Mouse (Mus musculus) cerebellum, adult 2 months (tissue): Measurements from ENCODE around the gene Msi2. TPM values are rescaled to one million over a fixed set of nuclear protein-coding genes. Genes with fewer than 3 reads are reported as not detected.

Source experiments
- DNase-seq, 2 experiments: peaks; one replicate each; pipeline ENCODE4 v3.0.0; 2021
- H3K27ac ChIP-seq: fragments of 200-500 bp; 2 replicates; pipeline ENCODE4 v1.5.1; 2012; ENCODE audit warnings: low read length, control low read depth, inconsistent platforms; ENCODE audit not compliant: insufficient read depth
- H3K27me3 ChIP-seq: fragments of 200-500 bp; 2 replicates; pipeline ENCODE4 v1.6.1; 2012; ENCODE audit warnings: inconsistent platforms, mild to moderate bottlenecking, low read length, moderate library complexity; ENCODE audit not compliant: control insufficient read depth, insufficient read depth
- H3K4me1 ChIP-seq: fragments of 200-500 bp; 2 replicates; pipeline ENCODE4 v1.6.1; 2011; ENCODE audit warnings: low read length; ENCODE audit not compliant: control insufficient read depth, insufficient read depth
- H3K4me3 ChIP-seq: fragments of 200-500 bp; replicated peaks from 2 replicates; pipeline ENCODE3; 2011; ENCODE audit warnings: mild to moderate bottlenecking, low read depth, low read length, control low read depth; ENCODE audit not compliant: insufficient read depth
- CTCF ChIP-seq: fragments of 200-500 bp; IDR thresholded peaks from 2 replicates; pipeline ENCODE4 v1.5.1; 2011; ENCODE audit warnings: low read depth, mild to moderate bottlenecking, control low read depth, low read length, moderate library complexity, borderline replicate concordance; ENCODE audit not compliant: insufficient read depth
- POLR2A ChIP-seq: fragments of 200-500 bp; IDR thresholded peaks from 2 replicates; pipeline ENCODE4 v1.6.1; 2011; ENCODE audit warnings: low read length, control low read depth, borderline replicate concordance; ENCODE audit not compliant: insufficient read depth
- WGBS: fragments of 180-500 bp; shearing (Covaris S2); methylation state at CpG from one replicate; pipeline ENCODE4 v1.1.7; 2018; 5-methylcytosine and 5-hydroxymethylcytosine counted together
- polyA plus RNA-seq: library from polyadenylated mRNA; depleted of rRNA; stranded (reverse); fragments of >200 nt; gene quantifications from 2 replicates; pipeline ENCODE4 v1.2.3, GENCODE M21; 2012

Msi2 gene
- polyA plus RNA-seq, 1 experiment = 87.3 TPM

GRCm38 (mm10) chr11:88431363-88432269, 286.7 kb downstream of the Msi2 start:
- WGBS = 60% methylated on average over 22 of the region's 22 CpGs
- H3K4me3 ChIP-seq = no peak overlapping the region
- H3K27me3 ChIP-seq = no peaks in the 10 kb centered on the region
- TF ChIP-seq POLR2A (no peak), CTCF (no peak)
- peaks cover 21% of the 10 kb centered on the region for H3K4me1 ChIP-seq
- no peak overlapping the region for H3K27ac ChIP-seq
- DNase-seq = no peak

GRCm38 (mm10) chr11:88430292-88430691, 288.0 kb downstream of the Msi2 start:
- no peak overlapping the region for H3K27ac ChIP-seq
- 87% methylated on average over 8 of the region's 8 CpGs for WGBS
- no peaks in the 10 kb centered on the region for H3K27me3 ChIP-seq
- DNase-seq = no peak
- TF ChIP-seq POLR2A (no peak), CTCF (no peak)
- peaks cover 12% of the 10 kb centered on the region for H3K4me1 ChIP-seq
- no peak overlapping the region for H3K4me3 ChIP-seq

- 95% methylated on average over 6 of the region's 6 CpGs for WGBS
- peaks cover 12% of the 10 kb centered on the region for H3K4me1 ChIP-seq
- H3K4me3 ChIP-seq = no peak overlapping the region
- H3K27ac ChIP-seq = no peak overlapping the region
- TF ChIP-seq POLR2A (no peak), CTCF (peak; percentile 15; the same call in 1 of the 2 replicates)
- no peaks in the 10 kb centered on the region for H3K27me3 ChIP-seq
- no peak for DNase-seq
Observed at GRCm38 (mm10) chr11:88429680-88430079, 288.6 kb downstream of the Msi2 start.

- H3K27ac ChIP-seq = no peak overlapping the region
- no peak overlapping the region for H3K4me3 ChIP-seq
- H3K4me1 ChIP-seq = peaks cover 8% of the 10 kb centered on the region
- H3K27me3 ChIP-seq = no peaks in the 10 kb centered on the region
- DNase-seq = no peak
- 44% methylated on average over 9 of the region's 9 CpGs for WGBS
- TF ChIP-seq POLR2A (no peak), CTCF (no peak)
Observed at GRCm38 (mm10) chr11:88425631-88426101, 292.6 kb downstream of the Msi2 start.

- TF ChIP-seq POLR2A (no peak), CTCF (no peak)
- DNase-seq = no peak
- WGBS = 47% methylated on average over 20 of the region's 20 CpGs
- Histone ChIP-seq H3K4me3 (no peak overlapping the region), H3K4me1 (peaks cover 7% of the 10 kb centered on the region), H3K27me3 (no peaks in the 10 kb centered on the region), H3K27ac (no peak overlapping the region)
Observed at GRCm38 (mm10) chr11:88424034-88424767, 294.1 kb downstream of the Msi2 start.

- no peak overlapping the region for H3K27ac ChIP-seq
- no peak overlapping the region for H3K4me3 ChIP-seq
- peaks cover 3% of the 10 kb centered on the region for H3K4me1 ChIP-seq
- no peak for DNase-seq
- no peak for TF ChIP-seq CTCF
- no peak for TF ChIP-seq POLR2A
- WGBS = 52% methylated on average over 9 of the region's 9 CpGs
- H3K27me3 ChIP-seq = no peaks in the 10 kb centered on the region
Observed at GRCm38 (mm10) chr11:88421057-88421578, 297.2 kb downstream of the Msi2 start.

GRCm38 (mm10) chr11:88419657-88420366, 298.5 kb downstream of the Msi2 start:
- DNase-seq = no peak
- TF ChIP-seq POLR2A = no peak
- TF ChIP-seq CTCF = no peak
- Histone ChIP-seq H3K27ac (no peak overlapping the region), H3K4me3 (no peak overlapping the region), H3K27me3 (no peaks in the 10 kb centered on the region), H3K4me1 (peaks cover 3% of the 10 kb centered on the region)
- WGBS = 97% methylated on average over 9 of the region's 9 CpGs
